Mouse (Mus musculus): ENCODE measurements at regions not wholly inside any gene's neighbourhood (a gene's known extent, or its start where the extent isn't known, plus 50 kb on each side); places are given as distances from the start of the nearest gene placed in this dataset.
"Not testable (repeated sequence)": the region's sequence is repeated elsewhere in the genome, so short reads cannot be mapped to it uniquely, and the experiment has no call there.

DNA sequence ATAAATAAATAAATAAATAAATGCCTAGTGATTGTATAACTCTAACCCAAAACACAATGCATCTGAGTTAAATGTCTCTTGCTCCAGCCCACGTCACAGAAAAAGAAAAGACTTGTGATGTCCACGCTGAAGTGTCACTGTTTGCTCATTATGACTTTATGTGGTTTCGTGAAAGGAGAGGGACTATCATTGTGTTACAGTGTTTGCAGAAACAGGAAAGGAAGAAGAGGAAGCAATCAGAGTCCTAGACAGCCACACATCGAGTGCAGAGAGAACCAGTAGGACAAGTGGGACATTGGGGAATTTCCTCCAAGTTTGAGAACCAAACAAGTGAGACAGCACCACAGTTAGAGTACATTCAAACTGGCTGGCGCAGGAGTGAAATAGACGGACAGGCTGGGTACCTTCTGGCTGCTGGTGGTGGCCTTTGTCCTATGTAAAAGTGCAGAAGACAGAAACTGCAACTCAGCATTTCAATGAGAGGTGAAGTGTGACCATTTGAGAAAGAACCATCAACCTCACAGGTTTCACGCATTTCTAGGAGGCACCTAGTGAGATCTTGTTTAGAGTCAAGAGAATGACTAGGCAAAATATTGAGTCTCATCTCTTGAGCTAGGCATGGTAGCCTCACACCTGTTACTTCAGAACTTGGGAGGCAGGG, 59.6 kb downstream of the Fasl start:
- DNase-seq: no peak

DNA sequence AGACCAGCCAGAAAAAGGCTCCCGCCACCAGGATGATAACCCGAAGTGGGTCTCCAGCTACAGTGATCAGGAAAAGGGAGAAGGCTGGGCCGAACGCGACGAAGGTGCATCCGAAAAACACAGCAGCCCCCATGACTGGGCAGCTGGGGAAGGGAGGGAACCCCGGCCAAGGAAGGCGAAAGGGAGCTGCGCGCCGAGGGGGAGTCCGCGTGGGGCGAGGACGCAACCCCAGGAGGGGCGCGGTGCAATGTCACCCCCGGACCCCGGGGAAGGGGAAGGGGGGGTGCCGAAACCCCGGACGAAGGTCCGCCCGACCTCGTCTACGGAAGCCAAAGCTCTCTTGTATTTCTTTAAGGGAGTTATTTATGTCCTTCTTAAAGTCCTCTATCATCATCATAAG, 60.9 kb downstream of the Fasl start:
- DNase-seq: not testable (repeated sequence)

DNA sequence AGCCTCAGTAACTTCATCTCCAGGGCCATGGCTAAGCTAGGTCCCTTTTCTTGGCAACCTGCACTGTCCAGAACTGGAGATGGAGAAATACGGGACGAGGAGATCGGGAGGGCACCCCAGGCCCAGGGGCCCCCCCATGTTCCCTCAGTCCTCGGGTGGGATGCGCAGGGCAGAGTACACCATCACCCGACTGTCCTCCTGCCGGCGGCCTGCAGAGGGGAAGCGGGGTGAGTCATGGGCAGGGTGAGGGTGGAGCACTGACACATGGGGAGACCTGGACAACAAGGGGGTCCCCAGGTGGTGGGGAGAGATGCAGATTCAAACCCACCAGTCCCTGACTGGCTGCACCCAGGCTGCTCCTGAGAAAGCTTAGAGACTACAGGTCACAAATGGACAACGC, 62.2 kb downstream of the Fasl start:
- not testable (repeated sequence) for DNase-seq

DNA sequence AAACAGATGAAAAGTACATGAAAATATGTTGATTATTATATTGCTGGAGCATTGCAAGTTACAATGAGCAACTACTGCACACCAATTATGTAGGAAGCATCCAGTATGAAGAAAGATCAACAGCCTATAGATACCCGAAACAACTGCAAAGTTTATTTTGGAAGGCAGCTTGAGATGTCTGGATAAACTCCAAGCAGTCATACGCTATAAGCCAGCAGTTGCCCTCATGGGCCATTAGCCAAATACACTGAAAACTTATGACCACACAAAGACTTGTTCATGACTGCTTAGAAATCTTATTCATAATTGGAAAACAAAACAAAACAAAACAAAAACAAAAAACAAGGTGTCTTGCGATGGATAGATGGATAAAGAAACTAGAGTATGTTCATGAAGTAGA, 68.4 kb downstream of the Fasl start:
- no peak for DNase-seq

- peak; percentile 41 to 53 for DNase-seq
Observed at GRCm38 (mm10) chr1:161718254-161718653, 70.0 kb downstream of the Fasl start.

DNA sequence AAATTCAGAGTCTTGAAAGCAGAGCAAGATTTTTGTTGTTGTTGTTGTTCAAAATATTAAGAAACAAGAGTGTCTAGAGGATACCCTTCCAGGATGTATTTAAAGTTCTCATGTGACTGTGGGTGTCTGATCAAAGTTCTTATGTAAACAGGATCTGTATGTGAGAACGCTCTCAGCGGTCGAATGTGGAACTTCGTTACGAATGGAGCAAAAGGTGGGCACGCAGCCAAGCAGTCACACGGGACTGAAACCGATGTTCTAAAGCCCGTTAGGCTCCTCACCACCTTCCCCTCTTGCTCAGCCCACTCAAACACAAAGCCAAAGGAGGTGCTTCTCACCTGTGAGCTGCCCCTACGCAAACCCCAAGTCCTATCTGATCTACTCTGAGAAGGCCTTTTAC, 75.4 kb downstream of the Fasl start:
- DNase-seq: peak; percentile 86 to 88

- no peak for DNase-seq
Observed at GRCm38 (mm10) chr1:161712283-161712682, 76.0 kb downstream of the Fasl start.

- DNase-seq: no peak
Observed at GRCm38 (mm10) chr1:161707049-161707448, 81.2 kb downstream of the Fasl start.

- no peak for DNase-seq
Observed at GRCm38 (mm10) chr1:161704961-161705360, 83.3 kb downstream of the Fasl start.

DNA sequence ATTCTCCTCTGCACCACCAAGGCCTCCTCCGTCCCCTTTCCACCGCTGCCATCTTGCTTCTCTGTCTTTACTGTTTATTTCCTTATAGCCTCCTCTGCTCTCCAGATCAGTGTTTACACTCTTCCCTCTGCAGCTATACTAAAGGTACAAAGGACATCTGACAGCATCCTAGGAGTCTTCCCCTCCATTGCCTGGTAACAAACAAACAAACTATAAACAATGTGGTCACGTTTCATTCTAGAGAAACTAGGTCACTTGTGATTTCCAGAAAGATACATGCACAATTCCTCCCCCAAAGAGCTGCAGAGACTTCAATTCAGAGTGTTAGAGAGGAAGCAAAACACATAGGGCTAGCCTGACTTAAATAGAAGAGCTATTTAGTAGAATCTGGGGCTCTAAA, 83.8 kb downstream of the Fasl start:
- no peak for DNase-seq

DNA sequence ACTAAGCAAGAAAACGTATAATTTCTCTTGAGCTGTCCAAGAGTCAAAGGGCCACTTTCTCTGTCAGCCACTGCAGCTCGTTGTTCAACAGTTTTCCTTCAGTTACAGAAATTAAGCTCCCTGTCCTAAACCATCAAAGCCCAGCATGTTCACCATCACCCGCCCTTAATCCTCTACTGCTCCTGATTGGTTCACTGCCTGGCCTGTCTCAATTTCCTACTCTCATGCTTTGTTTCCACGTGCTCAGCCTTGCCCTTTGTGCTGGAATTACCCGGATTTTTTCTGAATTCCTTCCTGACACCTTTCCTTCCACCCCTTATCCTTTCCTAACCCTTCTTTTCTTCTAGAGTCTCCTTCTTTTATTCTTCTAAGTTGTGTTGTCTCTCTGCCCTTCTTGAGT, 92.4 kb downstream of the Fasl start:
- DNase-seq: no peak

- DNase-seq: no peak
Observed at GRCm38 (mm10) chr1:161693768-161694160, 94.5 kb downstream of the Fasl start.

- DNase-seq: no peak
Observed at GRCm38 (mm10) chr1:161692836-161693767, 95.2 kb downstream of the Fasl start.

DNA sequence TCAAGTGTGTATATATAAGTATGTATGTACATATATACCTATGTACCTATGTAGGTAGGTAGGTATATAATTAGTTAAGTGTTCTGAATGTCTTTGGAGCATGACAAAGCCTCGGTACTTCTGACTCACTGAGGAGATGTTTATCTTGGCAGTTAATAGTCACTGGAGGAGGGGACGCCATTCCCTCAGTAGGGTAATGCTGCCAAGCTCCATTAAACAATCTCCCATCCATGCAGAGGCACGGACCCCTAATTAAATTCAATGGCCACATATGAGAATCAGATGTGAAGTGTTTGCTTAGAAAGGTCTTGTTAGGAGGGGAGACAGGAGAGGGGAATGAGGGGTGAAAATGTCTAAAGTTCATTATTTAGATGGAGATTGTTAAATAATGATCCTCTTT, 99.3 kb downstream of the Fasl start:
- DNase-seq: peak in 1 of 2 experiments; percentile 29

GRCm38 (mm10) chr1:161687548-161687947, 100.7 kb downstream of the Fasl start:
- peak; percentile 79 to 81 for DNase-seq

DNA sequence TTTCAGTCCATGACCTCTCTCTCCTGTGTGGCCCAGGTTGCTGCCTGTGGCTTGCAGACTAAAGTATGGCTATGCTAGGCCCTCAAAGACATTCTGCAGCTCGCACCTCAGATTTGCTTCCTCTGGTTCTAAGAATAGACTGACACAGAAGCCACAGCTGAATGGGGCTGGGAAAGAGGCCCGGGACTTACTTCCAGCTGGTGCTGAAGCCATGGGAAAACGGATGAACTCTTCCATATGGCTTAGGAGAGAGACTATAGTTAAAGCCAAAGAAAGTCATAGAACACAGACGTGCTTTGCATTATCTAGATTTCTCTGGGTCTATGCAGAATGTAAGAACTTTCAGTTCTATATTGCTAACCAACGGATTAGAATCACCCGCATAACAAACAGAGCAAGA, 107.7 kb downstream of the Fasl start:
- peak; percentile 16 to 35 for DNase-seq

- DNase-seq: no peak
Observed at GRCm38 (mm10) chr1:161670937-161671336, 117.4 kb downstream of the Fasl start.

DNA sequence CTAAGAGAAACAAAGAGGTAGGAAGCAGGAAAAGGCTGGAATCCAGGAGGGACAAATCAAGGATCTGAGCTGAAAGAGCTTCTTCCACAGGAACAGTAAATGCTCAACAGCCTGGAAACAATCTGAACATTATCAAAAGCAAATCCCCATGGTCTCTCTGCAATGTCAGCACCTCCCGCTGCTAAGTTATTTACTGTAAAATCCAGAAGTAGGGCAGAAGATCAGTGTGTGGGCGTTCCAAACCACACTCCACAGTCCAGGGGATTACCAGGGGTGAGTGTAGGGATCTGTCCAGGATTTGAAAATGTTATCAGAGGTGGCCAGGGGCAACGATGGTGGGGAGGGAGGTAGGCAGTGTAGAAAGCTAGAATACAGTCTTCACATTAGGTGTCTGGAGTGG, 124.0 kb downstream of the Fasl start:
- no peak for DNase-seq

DNA sequence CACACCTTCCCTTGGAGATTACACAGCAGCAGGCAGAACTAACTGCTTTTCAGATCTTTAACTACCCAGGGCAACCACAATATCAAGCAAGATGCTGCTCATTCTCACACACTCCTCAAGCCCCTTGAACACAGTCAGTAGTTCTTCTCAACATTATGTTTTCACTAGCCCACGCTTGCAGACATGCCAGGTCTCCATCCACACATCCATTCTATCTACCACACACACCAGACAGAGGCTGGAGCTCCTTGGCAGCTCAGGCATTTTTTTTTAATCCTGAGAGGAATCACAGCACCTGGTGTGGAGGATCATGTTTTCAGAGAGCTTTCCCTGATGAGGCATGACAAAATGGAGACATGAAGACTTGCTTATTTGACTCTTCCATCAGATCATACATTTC, 124.9 kb downstream of the Fasl start:
- DNase-seq: no peak

GRCm38 (mm10) chr1:161662241-161662640, 126.1 kb downstream of the Fasl start:
- no peak for DNase-seq

DNA sequence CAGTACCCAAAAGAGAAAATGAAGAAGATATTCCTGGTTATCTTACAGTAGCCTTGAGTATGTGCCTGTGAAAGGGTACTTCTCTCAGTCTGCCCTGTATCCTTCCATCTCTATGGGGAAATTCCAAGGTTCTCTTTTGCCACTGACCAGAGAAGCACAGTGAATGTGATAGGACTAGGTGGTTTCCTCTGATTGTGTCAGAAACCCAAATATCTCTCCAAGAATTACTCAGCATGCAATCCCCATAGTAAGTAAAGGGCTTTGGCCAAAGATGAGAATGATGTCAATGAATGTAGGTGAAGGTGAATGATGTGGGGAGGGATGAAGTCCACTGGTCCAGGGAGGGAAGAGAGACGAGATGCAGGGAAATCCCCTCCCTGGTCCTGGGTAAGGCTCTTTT, 130.8 kb downstream of the Fasl start:
- no peak for DNase-seq

GRCm38 (mm10) chr1:161649387-161649786, 138.9 kb downstream of the Fasl start:
- DNase-seq: no peak

DNA sequence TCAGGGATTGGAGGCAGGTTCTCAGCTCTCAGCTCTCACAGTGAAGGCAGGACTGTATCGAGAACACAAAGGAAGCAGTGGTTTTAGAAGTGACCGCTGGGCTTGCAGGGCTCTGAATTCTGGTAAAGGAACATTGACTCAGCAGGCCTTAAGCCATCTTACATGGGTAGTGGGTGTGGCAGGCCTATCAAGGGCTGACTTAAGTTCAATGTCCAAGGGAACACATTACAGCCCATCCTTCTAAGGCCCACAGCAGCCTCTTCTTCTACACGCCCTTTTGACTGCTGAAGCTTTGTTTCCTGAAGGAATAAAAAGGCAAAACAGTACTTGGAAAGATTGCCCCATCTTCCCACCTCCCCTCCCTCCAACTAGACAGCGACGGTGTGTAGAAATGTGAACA, 137.6 kb downstream of the Tnfsf18 start:
- no peak for DNase-seq

DNA sequence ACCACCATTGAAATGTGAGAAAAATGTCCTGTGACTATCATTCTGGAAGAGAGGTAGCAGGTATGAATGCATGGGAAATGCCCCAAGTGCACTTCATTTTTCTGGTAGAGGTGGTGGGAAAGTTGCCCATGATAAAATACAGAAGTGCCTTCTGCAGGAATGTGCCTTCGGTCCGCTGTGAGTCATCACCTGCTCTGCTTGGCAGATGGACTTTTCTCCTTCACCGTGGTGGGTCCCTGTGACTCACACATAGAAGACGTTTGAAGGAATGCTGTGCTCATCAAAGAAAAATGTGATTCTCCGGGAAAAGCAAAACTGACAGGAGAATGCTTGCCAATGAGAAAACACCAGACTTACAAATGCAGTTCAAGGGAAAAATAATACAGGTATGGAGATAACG, 126.8 kb downstream of the Tnfsf18 start:
- DNase-seq: no peak
